Mouse (Mus musculus) thymus, postnatal 0 days (tissue): ENCODE measurements around the gene Tekt4. TPM values are rescaled to one million over a fixed set of nuclear protein-coding genes. Genes with fewer than 3 reads are reported as not detected.

Experiments
- DNase-seq: peaks from one replicate; pipeline ENCODE4 v3.0.0-alpha.2; 2015; ENCODE audit warnings: low spot score
- polyA plus RNA-seq: library from polyadenylated mRNA; unstranded; fragments of >200 nt; fragmentation: Nextera tagmentation; extraction: Ambion mirVana; gene quantifications from 2 replicates; pipeline ENCODE4 v1.2.1, GENCODE M21; 2015

Tekt4 gene
- polyA plus RNA-seq, 1 experiment from 2014 or later = 0.20 TPM

DNA sequence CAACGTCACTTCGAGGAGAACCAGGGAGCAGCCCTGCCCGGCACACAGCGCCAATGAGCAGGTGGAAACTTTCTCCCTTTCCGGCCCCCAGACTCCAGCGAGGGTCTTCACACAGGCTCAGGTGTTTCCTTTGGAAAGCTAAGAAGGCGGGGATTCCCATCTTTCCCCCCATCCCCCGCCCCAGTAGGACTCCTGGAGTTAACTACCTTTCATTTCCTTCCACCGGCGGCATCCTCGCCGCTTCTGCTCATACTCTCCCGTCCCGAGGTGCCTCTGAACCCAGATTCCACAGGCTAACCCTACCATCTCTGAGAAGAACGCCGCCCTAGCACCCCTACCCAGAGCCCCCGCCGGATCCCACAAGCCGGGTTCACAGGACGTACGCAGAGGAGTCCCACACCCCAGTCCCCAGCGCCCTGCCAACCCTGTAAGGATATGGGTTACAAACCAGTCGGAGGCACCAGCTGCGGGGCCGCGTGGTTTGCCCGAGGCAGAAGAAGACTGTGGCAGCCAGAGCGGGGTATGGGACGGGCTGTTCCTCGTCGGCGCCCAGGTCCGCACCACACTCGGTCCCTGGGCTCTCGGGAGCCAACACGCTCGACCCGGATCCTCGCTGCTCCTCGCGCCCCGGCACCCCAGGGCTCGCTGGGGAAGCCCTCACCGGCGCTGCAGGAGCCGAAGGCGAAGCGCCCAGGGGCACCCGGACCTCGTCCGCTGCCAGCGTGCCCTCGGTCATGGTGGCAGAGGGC, 21.8 kb upstream of the Tekt4 start:
- no peak for DNase-seq

DNA sequence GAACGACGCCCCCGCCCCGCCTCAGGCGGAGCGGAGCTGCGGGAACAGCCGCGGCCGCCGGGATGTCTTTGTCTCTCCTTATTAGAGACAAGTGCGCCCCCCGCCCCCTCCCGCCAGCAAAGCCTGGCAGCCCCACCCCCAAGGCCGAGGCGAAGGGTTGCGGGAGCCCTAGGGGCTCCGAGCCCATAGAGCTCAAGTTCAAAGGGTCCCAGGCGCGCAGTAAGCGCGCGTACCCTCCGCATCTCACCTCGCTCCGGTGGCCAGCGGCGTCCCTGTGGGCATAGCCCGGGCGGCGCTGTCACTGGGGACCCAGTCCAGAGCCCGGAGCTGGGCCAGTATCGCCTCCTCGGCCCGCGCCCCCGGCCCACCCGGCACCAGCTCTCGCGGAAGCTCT, 21.2 kb upstream of the Tekt4 start:
- DNase-seq = no peak

DNA sequence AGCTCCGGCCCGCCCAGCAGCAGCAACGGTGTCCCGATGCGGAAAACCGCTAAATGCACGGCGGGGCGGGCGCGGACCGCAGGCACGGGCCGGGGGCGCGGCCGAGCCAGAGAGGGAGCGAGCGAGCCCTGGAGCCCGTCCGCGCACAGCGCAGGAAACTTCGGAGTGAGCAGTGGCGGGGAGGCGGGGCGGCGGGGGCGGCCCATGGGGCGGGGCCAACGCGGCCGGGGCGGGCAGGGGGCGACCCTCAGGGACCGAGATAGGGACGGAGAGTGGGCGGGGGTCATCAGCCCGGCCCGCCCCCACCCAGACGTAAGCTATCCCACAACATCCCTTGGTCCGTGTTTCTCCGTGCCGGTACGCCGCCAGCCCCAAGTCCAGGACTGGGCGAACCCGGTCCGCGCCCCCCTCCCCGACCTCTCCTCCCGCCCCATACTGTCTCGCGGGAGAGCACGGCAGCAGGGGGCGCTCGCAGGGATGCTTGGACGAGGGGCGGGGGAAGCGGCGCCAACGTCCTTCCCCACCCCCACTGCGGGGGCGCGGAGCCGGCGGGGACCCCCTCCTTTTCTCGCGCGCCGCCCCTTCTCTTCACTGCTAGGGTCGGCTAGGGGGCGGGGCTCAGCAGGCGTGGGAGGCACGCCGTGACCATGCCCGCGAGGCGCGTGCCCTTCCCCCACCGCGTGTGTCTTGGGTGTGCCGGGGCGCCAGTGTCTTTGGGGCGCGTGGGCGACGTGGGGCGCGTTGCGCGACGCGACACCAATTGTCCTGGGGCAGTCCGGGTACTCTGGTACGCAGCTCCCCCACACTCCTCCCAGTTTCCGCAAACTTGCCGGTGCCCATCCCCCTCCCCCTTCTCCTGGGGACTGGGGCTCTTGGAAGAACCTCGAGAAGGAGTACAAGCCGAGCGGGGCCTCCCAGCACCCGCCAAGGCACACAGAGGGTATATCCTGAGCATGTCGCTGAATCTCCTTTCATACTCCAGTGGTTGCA, 20.5 kb upstream of the Tekt4 start, which contains the start of gene Cacna1h:
Cacna1h (minus strand) TSS at position 167 of the 990 bp plus-strand sequence.
- no peak for DNase-seq

DNA sequence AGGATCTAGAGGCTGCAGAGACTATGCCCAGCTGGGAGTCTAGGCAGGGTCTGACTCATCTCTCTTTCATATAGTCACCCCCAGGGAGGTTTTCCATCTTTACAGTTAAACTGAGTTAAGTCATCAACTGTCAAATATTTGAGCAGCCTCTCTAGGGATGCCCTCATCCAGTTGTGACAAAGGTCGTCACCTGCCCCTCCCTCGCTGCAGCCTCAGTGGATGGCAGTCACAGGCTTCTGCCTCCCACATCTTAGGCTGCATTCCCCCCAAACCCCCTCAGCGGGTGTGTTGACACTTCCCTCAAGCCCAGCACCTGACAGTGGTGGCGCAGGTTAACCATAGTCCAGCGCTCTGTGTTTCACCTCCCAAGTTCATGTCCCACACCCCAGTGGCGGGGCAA, 13.0 kb upstream of the Tekt4 start:
- DNase-seq = no peak

- DNase-seq = no peak
Observed at GRCm38 (mm10) chr17:25442889-25443288, 11.5 kb upstream of the Tekt4 start.

GRCm38 (mm10) chr17:25445074-25445473, 9.3 kb upstream of the Tekt4 start:
- DNase-seq = no peak

GRCm38 (mm10) chr17:25445841-25446240, 8.6 kb upstream of the Tekt4 start:
- DNase-seq = no peak

DNA sequence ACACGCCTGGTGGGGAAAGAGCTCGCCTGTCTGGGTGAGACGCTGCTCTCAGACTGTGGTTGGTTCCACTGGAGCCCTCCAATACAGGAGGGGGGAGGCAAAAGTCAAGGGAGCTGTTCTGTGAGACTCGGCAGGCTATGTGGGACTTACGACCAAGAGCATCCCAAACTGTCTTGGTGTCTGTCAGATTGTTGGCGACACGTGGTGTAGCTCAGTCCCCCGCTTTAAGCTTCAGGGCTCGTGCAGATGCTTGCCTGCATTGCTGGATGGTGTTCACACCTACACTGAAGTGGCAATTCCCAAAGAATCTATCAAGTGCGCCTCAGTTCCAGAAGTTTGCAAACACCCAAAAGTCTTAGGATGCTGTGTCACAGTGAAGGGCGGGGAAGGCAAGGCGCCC, 6.5 kb upstream of the Tekt4 start:
- DNase-seq = no peak

DNA sequence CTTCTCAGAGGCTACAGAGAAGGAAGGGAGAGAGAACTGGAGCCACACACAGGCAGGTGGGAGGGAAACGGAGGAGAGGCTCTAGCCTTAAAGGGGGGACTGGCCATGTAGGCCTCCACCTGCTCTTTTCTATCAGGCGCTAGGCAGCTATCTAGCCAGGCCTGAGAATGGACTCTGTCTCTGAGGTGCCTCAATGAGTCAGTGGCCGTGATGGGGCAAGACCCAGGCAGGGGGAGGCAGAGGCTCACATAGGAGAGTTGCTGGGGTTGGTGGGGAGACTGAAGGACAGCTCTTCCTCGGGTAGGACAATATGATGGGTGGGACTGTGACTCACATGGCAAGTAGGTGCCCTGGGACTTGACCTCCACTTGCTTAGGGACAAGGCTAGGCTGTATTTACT, 4.1 kb upstream of the Tekt4 start:
- no peak for DNase-seq

DNA sequence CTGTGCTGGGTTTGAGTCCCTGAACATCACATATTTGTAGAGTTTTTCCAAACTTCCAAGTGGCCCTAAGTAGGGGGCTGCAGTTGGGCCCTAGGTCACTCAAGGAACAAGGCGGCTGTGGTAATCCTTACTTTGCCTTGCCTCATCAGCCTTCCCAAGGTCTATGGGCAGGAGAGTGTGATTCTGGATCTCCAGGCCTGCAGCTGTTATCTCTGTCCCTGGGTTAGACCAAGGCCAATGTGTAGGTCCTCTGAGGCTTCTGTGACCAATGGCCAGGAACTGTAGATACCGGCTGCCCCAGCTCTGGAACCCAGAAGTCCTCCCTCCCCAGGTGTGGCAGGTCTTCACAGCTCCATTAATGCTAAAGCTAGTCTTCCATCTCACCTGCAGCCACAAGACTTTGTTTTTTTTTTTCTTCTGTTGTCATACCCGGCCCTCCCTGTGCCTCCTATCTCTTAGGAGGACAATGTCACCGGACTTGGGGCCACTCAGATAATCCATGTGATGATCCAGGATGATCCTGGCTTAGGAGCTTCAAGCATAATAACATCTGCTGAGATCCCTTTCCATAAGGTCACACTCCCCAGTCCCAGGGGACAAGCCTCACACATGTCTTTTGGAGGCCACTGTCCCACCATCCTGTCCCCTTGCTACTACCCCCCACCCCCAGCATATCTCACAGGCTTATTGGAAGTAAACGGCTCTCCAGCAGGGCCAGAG, 2.0 kb upstream of the Tekt4 start:
- no peak for DNase-seq

DNA sequence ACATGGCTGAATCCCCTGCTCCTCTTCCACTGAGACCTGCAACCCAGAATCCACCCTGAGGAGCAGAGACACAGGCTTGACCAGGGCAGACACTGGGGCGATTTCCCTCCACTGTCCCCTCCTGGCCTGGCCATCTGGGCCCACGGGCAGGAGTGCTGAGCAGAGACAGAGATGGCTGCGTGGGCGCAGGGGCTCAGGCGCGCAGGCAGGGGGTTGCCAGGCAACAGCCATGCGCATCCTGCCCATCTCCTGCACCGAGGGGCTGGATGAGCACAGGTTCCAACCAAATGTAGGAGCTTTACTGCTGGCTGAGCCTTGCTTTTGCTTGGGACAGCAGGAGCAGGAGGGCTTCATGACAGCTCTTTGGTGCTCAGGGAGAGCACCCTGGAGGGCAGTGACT, 2.1 kb downstream of the Tekt4 start:
- no peak for DNase-seq

- DNase-seq = no peak
Observed at GRCm38 (mm10) chr17:25462236-25462875, 7.9 kb downstream of the Tekt4 start.

DNA sequence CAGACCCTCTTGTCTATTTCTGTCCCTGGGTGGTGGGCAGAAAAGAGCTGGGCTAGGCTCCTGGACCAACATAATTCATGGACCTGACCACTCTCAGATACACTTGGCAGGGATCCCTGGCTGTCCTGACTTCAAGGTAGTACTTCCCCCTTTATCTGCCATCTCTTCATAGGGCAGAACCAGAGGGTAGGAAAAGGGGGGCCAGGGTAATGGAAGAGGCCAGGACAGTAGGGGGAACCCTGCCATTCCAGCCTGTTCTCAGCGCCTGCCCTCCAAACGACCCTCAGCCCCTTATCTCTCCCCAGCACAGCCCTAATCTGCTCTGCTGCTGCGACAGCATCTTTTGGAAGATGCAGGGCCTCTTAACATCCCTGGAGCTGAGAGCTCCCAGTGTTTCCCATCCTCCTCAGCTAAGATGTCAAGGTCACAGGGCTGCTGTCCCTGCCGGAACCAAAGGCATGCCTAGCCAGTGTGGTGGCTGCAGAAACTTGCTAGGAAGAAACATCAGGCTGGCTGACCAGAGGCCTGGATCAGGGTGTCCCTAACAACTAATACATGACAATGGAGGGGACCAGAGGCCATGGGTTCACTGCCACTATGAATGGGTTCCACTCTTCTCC, 9.0 kb downstream of the Tekt4 start:
- DNase-seq = no peak

DNA sequence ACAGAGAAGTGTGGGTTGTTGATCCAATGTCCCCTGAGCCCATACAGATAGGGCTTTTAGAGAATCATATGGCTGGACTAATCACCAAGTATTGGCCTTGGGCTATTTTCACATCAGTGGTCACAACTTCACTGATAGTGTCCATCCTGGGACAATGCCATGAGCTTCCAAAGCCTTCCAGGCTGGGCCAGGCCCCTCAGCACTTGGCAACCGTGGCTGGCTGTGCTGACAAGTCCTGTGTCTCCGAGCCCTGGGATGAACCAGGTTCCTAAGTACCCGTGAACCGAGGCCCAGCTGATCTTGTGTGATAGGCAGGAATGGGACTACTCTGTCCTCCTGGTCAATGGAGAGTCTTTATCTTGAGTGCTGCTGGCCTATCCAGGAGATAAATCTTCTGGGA, 9.7 kb downstream of the Tekt4 start:
- no peak for DNase-seq

DNA sequence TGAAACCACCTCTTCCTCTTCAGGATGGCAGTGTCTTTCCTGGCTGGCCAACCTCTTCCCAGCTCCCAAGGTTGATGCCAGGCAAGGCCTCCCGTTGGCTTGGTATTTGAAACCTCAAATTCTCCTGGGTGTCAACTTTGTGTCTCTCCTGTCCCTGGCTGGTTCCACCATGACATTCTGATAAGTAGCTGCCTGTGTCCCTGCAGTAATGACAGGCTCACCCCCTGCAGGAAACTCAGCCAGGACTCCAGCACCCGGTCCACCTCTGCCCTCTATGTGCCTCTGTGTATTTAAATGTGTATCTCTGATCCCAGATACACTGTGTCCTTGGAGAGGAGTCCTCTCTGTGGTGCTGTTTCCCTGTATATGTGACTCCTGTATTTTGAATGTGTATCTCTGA, 11.8 kb downstream of the Tekt4 start:
- no peak for DNase-seq

GRCm38 (mm10) chr17:25467781-25468180, 13.4 kb downstream of the Tekt4 start:
- no peak for DNase-seq

DNA sequence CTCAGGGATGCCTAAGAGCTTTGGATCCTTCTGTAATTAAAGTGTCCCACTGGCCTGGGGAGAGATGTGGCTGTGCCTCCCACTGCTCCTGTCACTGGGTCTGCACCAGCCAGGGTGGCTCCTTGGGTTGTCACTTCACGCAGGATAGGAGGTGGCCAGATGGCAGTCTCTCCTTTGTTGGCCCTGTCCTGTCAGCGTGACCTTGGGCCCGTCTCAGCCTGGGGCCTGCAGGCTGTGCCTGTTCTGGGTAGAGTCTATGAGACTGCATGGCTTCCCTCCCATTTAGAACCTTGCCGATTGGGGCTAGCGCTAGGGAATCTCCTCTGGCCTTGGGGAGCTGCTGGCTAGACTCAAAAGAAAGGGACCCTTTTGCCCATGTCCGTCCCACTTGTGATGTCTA, 13.9 kb downstream of the Tekt4 start:
- no peak for DNase-seq

GRCm38 (mm10) chr17:25469798-25470197, 15.4 kb downstream of the Tekt4 start:
- peak; percentile 9 for DNase-seq

DNA sequence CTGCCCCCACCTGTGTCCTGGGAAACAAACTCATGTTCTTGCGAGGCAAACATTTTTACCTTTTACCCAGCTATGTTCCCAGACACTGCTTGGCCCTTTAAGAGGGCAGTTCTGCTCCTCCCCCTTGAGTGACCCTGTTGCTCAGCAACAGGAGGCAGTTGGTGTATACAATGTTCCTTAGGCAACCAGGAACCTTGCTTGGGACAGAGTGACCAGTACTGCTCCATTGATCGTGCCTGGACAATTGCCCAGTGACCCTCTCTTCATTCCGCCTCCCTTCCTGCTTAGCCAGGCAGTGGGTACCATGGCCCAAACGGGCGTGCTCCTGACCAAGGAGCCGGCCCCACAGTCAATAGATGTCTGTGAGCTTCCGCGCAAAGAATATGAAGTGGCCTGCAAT, 17.0 kb downstream of the Tekt4 start:
- DNase-seq = no peak

- DNase-seq = no peak
Observed at GRCm38 (mm10) chr17:25472044-25472443, 17.6 kb downstream of the Tekt4 start.
